Mouse (Mus musculus) adipose tissue, adult 10 weeks (tissue): Measurements from ENCODE around the gene Gpatch2l. TPM values are rescaled to one million over a fixed set of nuclear protein-coding genes. Genes with fewer than 3 reads are reported as not detected.

Experiments used
- polyA plus RNA-seq: library from polyadenylated mRNA; stranded (reverse); fragments of 350-450 nt; fragmentation: Illumina TruSeq; extraction: RNeasy Lipid Tissue Mini Kit (QIAGEN cat#74804); gene quantifications from one replicate; pipeline ENCODE4 v1.2.3, GENCODE M21; 2014; ENCODE audit warnings: low read depth, low replicate concordance

The Gpatch2l gene
- 15.4 TPM for polyA plus RNA-seq

DNA sequence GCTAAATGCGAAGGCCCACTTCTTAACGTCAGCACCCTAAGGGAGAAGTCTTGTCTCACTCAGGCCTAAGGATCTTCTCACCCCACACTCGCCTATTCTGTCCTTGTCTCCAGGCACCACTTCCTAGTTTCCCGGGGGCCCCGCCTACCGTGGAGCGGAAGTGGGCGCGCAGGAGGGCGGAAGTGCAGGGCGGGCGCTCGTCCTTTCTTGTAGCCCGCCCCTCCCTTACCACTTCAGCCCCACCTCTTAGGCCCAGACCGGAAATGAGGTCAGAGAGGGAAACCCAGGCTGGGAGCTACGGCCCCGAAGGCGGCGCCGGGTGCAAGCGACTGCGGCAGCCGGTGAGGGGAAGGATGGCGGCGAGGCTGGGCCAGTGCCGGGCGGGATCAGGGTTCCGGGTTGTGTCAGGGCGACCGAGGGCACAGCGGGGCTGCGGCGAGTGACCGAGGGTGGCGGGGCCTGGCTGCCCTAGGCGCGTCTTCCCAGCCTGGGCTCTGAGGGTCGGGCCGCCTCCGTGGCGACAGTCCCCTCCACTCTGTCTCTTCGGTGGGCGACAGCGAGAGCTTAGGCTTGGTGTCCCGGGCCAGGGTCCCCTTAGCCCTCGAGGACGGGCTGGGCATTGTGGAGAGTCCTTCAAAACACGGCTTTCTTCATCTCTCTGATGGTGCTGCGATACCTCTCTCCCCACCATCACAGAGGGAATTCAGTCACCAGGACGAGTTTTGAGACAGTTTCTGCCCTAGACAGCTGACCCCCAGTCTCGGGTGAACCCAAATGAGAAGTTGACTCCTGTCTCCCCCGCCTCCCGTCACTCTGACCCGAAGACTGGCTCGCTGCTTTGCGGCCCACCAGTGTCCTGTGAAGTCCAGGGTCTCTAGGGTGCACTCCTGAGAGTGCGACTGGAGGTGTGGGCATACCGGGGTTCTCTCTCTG, at the start of gene Gpatch2l:
Gpatch2l (plus strand) TSS at position 255 of the 933 bp plus-strand sequence.

Other genes starting within 250 kb of the Gpatch2l start
- gene Tgfb3, start 162.8 kb upstream of the Gpatch2l start, polyA plus RNA-seq, result 17.9 TPM
- gene Ift43, start 159.3 kb upstream of the Gpatch2l start, polyA plus RNA-seq, result 38.8 TPM
- gene Esrrb, start 119.3 kb downstream of the Gpatch2l start, polyA plus RNA-seq, result 0.62 TPM